Mouse (Mus musculus) left cerebral cortex, postnatal 14 days (tissue): Measurements from ENCODE around the gene Cpeb3. TPM values are rescaled to one million over a fixed set of nuclear protein-coding genes. Genes with fewer than 3 reads are reported as not detected.
"Not testable (repeated sequence)": the region's sequence is repeated elsewhere in the genome, so short reads cannot be mapped to it uniquely, and the experiment has no call there.

Experiments
- DNase-seq, 2 experiments: peaks; one replicate each; pipeline ENCODE4 v3.0.0; 2021 to 2022; ENCODE audit warnings: low spot score in 2 of 2, mixed read lengths in 1 of 2
- intact Hi-C: fragments of 180-260 bp; cut with DNase I; formaldehyde crosslinking; loops from one replicate; pipeline ENCODE4 v1.15.1; 2025
- long read RNA-seq, 2 experiments: library from polyadenylated mRNA; stranded (forward); transcript quantifications; one replicate each; pipeline ENCODE4 v2.0.0; 2021
- total RNA-seq, 2 experiments: library from RNA; stranded (reverse); gene quantifications; 2 replicates each; pipeline ENCODE4 v1.2.3; 2021

Cpeb3 gene
- 10 to 100 TPM; 68.8 to 69.3 TPM for total RNA-seq
- long read RNA-seq, experiment 1, partial matches to known transcripts, result 2 of 12 reads
- long read RNA-seq, experiment 1, other reads (novel, unspliced or antisense), result 10 of 12 reads
- long read RNA-seq, experiment 2, partial matches to known transcripts, result 0 of 6 reads
- long read RNA-seq, experiment 2, other reads (novel, unspliced or antisense), result 6 of 6 reads

GRCm38 (mm10) chr19:37208176-37208755 is at the start of gene Cpeb3:
Gene Cpeb3 (minus strand): TSS chr19:37208601.
- intact Hi-C loops, result loop anchor here (1.0 to 5.0 kb wide), 2 partner anchors 35 to 156 kb away; no protein-coding TSS in a partner anchor
- DNase-seq, result peak; percentile 11 to 14

- intact Hi-C loops, result no loop called here
- DNase-seq, result peak; percentile 61 to 80
Observed at GRCm38 (mm10) chr19:37255321-37255720, 46.9 kb upstream of the Cpeb3 start.

- intact Hi-C loops, result no loop called here
- no peak for DNase-seq
Observed at GRCm38 (mm10) chr19:37252104-37252503, 43.7 kb upstream of the Cpeb3 start.

- no peak for DNase-seq
- intact Hi-C loops, result no loop called here
Observed at GRCm38 (mm10) chr19:37248199-37248598, 39.8 kb upstream of the Cpeb3 start.

DNA sequence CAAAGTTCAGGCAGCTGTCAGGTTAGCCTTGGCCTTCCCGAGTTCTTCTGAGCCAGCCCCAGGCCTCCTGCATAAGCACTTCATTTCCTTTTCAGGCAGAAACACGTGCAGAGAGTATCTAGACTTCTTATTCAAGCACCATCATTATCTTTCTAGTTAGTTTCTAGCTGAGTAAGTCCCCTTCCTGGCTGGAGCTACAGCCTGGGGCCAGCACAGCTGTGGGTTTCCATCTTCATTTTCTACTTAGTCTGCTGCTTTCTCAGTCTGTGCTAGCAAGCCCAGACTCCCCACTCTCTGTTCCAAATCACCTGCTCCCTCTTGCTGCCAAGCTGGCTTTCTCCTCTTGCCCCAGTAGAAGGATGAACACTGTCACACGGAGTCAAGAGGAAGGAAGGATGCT is 38.5 kb upstream of the Cpeb3 start:
- intact Hi-C loops, result no loop called here
- DNase-seq, result no peak

- intact Hi-C loops, result no loop called here
- no peak for DNase-seq
Observed at GRCm38 (mm10) chr19:37242707-37243106, 34.3 kb upstream of the Cpeb3 start.

- DNase-seq, result no peak
- intact Hi-C loops, result no loop called here
Observed at GRCm38 (mm10) chr19:37241201-37241600, 32.8 kb upstream of the Cpeb3 start.

DNA sequence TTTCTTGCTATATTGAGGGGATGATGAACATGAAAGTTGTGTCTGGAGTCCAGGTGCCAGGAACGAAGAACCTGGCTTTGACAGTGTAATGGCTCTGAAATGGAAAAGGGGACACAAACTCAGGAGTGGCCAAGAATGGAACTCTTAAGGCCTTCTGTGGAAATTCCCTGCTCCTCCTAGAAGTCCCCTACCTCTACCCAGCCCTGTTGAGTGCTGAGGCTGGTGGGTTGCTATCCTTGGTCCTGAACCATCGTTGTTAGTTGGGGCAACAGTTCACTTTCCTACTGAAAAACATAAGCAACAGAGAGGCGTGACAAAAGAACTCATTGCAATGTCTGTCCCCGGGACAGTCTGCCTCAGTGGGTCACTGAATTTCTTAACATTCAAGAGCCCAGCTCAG is 30.7 kb upstream of the Cpeb3 start:
- DNase-seq, result no peak
- intact Hi-C loops, result no loop called here

DNA sequence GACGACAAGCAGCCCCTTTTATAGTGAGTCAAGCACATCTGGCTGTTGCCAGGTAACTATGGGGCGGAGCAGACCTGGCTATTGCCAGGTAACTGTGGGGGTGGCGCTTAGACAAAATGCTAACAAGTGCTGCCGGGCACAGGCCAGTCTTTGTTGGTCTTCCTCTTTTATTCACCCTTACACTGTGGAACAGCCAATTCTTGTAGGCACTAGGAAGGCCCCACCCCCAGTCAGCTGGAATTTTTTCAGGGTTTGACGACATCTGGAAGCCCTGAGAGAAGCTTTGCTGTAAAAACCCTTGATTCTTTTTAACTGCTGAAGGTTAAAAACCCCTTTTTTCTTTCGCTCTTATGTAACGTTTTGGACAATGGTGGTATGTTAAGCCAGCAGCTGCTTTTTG is 30.2 kb upstream of the Cpeb3 start:
- intact Hi-C loops, result no loop called here
- peak; percentile 18 to 68 for DNase-seq

DNA sequence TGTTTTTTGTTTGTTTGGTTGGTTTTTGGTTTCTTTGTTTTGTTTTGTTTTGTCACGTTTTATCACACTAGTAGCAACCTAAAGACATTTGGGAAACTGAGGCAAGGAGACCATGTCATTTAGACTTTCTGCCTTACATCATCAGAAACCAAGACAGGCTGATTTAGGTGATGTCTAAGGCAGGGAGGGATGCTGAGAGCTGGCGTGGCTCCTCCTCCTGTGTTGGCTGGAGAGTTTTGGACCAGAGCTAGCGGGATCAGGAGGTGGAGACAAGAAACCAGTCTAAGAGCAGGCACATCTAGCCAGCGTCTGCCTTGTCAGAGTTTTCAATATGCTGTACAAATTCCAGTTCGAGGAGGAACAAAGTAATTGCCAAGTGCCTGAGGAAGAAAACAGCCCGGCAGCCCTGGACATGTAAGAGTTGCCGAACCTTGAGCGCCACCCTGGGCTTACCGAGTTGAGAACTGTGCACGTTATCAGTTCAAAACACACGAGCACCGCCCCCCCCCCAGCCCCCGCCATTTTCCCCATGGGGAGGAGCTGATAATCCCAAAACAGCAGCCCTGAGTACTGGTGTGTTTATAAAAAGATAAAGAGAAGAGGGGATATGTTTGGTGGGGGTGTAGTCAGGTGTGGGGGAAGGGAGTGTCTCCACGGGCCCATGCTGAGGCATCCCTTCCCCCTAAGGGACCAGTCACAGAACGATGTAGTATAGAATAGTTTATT is 29.5 kb upstream of the Cpeb3 start:
- intact Hi-C loops, result no loop called here

GRCm38 (mm10) chr19:37237306-37237705 is 28.9 kb upstream of the Cpeb3 start:
- intact Hi-C loops, result no loop called here
- no peak for DNase-seq

More for the DNA sequence above, 29.5 kb upstream of the Cpeb3 start:
- no peak for DNase-seq

GRCm38 (mm10) chr19:37235818-37236217 is 27.4 kb upstream of the Cpeb3 start:
- no peak for DNase-seq
- intact Hi-C loops, result no loop called here

DNA sequence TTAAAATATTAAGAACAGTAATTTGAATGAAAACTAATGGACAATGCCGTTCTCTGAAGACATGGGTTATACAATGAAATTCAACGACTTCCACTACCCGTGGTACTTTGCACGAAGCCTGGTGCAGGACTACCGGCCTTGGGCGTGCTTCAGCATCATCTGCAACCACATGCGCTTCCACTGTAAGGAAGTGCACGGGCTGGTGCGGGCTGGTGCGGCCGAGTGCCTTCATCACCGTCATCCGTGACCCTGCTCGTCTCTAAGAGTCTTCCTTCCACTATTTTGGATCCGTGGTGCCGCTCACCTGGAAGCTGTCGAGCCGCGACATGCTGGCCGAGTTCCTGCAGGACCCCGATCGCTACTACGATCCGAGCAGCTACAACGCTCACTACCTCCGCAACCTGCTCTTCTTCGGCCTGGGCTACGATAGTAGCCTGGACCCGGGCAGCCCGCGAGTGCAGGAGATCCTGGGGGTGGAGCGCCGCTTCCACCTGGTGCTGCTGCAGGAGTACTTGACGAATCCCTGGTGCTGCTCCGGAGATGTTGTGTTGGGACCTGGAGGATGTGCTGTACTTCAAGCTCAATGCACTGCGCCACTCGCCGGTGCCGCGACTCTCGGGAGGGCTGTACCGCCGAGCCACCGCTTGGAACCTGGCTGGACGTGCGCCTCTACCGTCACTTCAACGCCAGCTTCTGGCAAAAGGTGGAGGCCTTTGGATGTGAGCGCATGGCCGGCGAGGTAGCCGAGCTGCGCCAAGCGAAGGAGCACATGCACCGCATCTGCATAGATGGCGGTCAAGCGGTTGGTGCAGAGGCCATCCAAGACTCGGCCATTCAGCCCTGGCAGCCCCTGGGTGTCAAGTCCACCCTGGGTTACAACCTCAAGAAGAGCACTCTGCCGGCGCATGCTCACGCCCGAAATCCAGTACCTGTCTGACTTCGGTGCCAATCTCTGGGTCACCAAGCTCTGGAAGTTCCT is 25.4 kb upstream of the Cpeb3 start:
- peak in 1 of 2 experiments; percentile 11 for DNase-seq
- intact Hi-C loops, result no loop called here

DNA sequence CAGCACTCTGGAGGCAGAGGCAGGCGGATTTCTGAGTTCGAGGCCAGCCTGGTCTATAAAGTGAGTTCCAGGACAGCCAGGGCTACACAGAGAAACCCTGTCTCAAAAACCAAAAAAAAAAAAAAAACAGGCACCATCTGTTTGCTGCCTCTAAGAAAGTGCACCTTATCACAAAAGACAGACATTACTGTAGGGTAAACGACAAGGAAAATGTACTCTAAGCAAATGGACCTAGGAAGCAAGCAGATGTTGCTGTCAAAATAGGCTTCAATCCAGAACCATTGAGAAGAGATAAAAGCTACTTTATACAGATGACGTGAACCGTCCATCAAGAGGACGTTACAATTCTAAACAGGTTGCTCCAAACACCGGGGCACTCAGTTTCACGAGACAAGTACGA is 24.2 kb upstream of the Cpeb3 start:
- intact Hi-C loops, DNase-seq: not testable (repeated sequence)

DNA sequence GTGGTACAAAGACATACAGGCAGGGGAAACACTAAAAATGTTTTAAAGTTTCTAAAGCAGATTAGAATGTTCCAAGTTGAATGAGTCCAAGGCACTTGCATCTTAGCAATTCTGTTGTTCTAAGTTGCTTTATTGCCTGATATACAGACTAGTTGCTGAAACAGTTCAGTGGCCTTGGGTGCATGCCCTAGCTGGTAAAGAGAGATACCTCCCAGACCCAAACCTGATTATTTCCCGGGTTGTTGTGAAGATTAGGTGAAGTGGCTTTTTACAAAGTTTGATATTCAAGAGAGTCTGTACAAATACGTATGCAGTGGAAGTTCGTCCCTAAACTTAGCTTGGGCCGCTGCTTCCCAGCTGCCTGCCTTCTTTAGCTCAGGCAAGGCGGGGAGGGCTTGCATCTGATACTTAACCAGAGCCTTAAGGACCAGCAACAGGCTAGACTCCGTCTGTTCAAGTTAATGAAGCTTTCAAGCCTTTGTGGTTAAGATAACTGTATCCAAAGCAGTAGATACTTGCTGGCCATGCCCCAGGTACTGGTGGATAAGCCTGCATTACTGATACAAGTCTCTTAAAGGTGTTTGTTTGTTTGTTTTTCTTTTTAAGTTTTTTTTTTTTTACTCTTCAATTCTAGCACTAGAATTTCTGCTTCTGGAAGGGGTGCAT is 16.9 kb upstream of the Cpeb3 start:
- DNase-seq, result no peak
- intact Hi-C loops, result no loop called here

- no peak for DNase-seq
- intact Hi-C loops, result no loop called here
Observed at GRCm38 (mm10) chr19:37214711-37215110, 6.3 kb upstream of the Cpeb3 start.

DNA sequence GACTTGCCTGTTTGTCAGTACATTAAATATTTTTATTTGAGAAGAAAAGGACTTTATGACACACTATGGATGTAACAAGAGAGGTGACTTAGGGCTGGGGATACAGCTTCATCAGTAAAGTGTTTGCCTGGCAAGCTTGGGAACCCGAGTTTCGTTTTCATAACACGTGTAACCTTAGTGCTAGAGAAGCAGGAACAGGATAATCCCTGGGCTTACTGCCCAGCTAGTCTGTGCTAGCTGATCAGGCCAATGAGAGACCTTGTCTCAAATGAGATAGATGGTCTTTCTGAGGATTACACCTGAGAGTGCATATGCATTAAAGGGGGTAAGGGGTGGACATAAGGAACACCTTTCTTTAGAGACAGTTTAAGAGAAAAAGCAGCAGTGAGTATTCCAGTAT is 3.0 kb upstream of the Cpeb3 start:
- intact Hi-C loops, result no loop called here
- no peak for DNase-seq

DNA sequence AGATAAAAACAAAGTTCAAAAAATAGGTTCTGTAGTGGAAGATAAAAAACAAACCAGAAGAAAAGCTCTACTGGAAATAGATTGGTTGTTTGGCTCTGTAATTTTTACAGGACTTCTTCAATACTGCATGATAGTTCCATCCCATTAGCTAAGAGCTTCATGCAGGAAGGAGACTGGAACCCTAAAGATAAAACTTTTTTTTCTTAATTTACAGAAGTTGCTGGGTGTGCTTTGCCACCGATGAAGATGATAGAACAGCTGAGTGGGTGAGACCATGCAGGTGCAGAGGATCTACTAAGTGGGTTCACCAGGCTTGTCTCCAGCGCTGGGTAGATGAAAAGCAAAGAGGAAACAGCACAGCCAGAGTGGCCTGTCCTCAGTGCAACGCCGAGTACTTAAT is 2.1 kb upstream of the Cpeb3 start:
- DNase-seq, result no peak
- intact Hi-C loops, result no loop called here

DNA sequence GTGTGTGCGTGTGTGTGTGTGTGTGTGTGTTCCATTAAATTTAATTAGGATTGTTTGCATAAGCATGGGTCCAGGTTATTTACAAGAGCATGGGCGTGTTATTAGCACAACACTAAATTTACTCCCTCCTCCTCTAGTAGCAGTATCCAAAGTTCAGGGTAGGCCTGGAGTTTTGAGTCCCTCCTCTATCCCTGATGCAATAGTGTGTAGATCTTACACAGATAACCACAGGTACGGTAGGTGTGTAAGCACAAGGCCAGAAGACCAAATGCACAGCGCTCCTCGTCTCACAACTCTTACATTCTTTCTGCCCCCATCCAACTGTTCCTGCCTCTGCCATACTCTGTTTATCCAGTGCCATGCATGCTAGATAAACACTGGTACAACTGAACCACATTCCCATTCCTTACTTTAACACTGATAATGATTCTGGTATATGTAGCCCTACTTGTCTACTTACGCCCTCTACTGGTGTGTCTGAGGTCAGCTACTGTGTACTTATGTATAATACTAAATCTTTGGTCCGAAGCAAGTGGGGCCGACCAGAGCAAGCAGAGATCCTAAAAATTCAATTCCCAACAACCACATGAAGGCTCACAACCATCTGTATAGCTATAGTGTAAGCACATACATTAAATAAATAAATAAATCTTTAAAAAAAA is 1.2 kb upstream of the Cpeb3 start:
- DNase-seq, result peak in 1 of 2 experiments; percentile 18
- intact Hi-C loops, result loop anchor here (5.0 kb wide), 1 partner anchor 157 kb away; no protein-coding TSS in a partner anchor
